Mouse (Mus musculus) thymus, postnatal 25 days (tissue): ENCODE data around the gene Dnajc6.

ENCODE experiments used
- DNase-seq: peaks from one replicate; pipeline ENCODE4 v3.0.0; 2022

Dnajc6 gene

GRCm38 (mm10) chr4:101647196-101647905 lies 150.9 kb downstream of the Dnajc6 start, which contains the start of gene Leprot:
TSS of gene Leprot (plus strand) at chr4:101647718.
- peak; percentile 90 for DNase-seq

GRCm38 (mm10) chr4:101647976-101648642 lies 151.7 kb downstream of the Dnajc6 start:
- peak; percentile 61 for DNase-seq

- DNase-seq: no peak
These were observed 152.3 kb downstream of the Dnajc6 start for GRCm38 (mm10) chr4:101648745-101649144.

- DNase-seq: no peak
These were observed 154.5 kb downstream of the Dnajc6 start for GRCm38 (mm10) chr4:101650961-101651360.

GRCm38 (mm10) chr4:101654256-101654655 lies 157.8 kb downstream of the Dnajc6 start:
- DNase-seq: no peak

- DNase-seq: no peak
These were observed 158.5 kb downstream of the Dnajc6 start for GRCm38 (mm10) chr4:101654788-101655414.

- no peak for DNase-seq
These were observed 159.0 kb downstream of the Dnajc6 start for GRCm38 (mm10) chr4:101655415-101655790.

- DNase-seq: no peak
These were observed 159.6 kb downstream of the Dnajc6 start for GRCm38 (mm10) chr4:101656056-101656455.

- DNase-seq: no peak
These were observed 160.6 kb downstream of the Dnajc6 start for GRCm38 (mm10) chr4:101656956-101657570.

- peak; percentile 55 for DNase-seq
These were observed 167.8 kb downstream of the Dnajc6 start for GRCm38 (mm10) chr4:101664160-101664750.

- DNase-seq: no peak
These were observed 168.3 kb downstream of the Dnajc6 start for GRCm38 (mm10) chr4:101664766-101665165.

GRCm38 (mm10) chr4:101669161-101669560 lies 172.7 kb downstream of the Dnajc6 start:
- DNase-seq: no peak

GRCm38 (mm10) chr4:101669811-101670210 lies 173.4 kb downstream of the Dnajc6 start:
- no peak for DNase-seq

GRCm38 (mm10) chr4:101674790-101675189 lies 178.3 kb downstream of the Dnajc6 start:
- DNase-seq: no peak

GRCm38 (mm10) chr4:101675726-101676125 lies 179.3 kb downstream of the Dnajc6 start:
- DNase-seq: no peak

- no peak for DNase-seq
These were observed 186.2 kb downstream of the Dnajc6 start for GRCm38 (mm10) chr4:101682620-101683019.

GRCm38 (mm10) chr4:101683086-101683485 lies 186.6 kb downstream of the Dnajc6 start:
- DNase-seq: no peak

- DNase-seq: no peak
These were observed 188.4 kb downstream of the Dnajc6 start for GRCm38 (mm10) chr4:101684821-101685220.

GRCm38 (mm10) chr4:101686227-101686810 lies 189.9 kb downstream of the Dnajc6 start:
- DNase-seq: no peak

- DNase-seq: no peak
These were observed 192.8 kb downstream of the Dnajc6 start for GRCm38 (mm10) chr4:101689241-101689640.

GRCm38 (mm10) chr4:101689645-101690044 lies 193.2 kb downstream of the Dnajc6 start:
- no peak for DNase-seq
